Mouse (Mus musculus) right cerebral cortex, postnatal 36 days (tissue): ENCODE results near the gene Iqsec2.

Experiments used
- DNase-seq, 2 experiments: peaks; one replicate each; pipeline ENCODE4 v3.0.0; 2022; ENCODE audit warnings: low spot score in 2 of 2, mixed read lengths in 1 of 2

Gene Iqsec2

DNA sequence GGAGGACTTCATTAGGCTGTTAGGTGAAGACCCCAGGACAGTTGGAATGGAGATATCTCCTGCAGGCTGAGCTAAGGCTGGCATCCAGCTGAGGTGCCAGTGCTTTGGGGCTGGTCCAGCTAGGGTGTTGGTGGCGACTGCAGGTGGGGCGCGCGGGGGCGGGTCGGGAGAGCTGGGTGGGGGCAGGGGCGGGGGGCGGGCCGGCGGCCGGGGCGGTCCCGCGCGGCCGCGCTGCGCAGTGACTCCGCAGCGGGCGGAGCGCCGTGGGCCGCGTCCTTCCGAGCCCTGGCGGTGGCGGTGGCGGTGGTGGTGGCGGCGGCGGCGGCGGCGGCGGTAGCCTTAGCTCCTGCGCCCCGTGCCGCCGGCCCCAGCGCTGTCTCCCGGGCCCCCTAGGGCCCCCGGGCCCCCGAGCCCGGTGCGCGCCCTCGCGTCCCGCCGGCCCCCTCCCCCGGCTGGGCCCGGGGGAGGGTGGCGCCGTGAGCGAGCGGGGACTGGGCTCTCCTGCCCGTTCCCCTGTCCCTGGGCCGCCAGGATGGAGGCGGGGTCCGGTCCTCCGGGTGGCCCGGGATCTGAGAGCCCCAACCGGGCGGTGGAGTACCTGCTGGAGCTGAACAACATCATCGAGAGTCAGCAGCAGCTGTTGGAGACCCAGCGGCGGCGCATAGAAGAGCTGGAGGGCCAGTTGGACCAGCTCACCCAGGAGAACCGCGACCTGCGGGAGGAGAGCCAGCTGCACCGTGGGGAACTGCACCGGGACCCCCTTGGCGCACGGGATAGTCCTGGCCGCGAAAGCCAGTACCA lies at the start of gene Iqsec2:
Iqsec2 (plus strand) TSS at position 328 of the 801 bp plus-strand sequence.
- no peak for DNase-seq

DNA sequence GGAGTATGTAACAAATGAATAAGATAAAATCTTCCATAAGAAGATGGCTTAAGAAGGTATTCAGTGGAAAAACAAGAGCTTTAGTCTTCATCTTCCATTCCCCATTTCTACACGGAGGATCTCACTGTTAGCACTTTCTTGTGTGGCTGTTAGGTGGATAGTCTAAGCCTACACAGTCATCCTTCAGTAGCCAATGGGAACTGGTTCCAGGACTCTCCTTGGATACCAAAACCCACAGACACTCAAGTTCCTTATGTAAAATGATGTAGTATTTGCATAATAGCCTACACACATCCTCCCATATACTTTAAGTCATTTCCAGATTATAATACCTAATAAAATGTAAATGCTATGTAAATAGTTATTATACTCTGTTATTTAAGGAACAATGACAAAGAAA lies 46.5 kb upstream of the Iqsec2 start:
- no peak for DNase-seq

DNA sequence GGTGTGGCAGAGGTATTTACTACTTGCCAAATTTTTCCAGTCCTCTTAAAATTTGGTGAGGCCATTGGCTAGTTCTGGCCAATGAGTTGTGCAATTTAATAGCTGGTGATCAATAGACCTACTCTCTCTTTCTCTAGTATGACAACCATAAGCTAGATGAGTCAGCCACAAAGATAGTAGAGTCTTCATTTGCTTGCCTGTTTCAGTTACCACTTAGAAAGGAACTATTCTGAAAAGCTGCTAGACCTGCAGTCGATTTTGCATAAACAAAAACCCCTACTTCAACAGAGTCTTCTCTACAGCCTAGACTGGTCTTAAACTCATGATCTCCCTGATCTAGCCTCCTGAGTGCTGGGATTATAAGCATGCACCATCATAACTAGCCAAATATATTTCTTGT lies 22.4 kb upstream of the Iqsec2 start:
- no peak for DNase-seq

DNA sequence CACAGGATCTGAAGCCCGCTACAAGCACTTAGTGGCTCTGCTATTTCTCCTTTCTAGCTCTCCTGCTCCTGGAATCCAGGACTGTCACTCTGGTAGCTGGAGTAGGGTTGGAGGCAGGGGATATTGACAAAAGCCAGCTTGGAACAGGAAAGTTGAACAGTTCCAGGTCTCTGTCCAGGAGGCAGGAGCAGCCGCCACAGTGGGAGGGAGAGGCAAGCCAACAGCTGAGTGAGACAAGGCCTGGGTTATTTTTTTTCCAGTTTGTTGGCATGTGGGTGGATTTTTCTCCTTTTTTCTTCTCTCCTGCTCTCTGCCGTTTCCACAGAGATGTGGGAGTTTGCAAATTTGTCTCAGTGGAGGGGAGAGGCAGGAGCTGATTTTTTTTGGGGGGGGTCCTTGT lies 13.3 kb upstream of the Iqsec2 start:
- DNase-seq = no peak

DNA sequence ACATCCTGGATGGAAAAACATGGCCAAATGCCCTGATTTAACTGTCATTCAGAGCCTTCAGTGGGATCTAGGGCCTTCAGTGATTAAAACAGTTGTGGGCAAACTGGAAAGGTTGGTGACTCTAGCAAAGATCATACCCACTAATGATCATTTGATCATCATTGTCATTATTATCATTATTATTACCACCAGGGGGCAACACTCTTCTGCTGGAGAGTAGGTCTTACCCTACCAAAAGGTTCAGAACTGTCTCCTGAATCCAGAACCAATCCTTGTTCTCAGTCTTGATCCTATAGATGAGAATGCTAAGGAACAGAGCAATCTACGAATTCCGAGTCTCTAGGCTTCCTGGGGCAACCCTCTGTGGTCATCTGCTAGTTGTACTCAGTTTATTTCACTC lies 12.0 kb upstream of the Iqsec2 start:
- DNase-seq = no peak

DNA sequence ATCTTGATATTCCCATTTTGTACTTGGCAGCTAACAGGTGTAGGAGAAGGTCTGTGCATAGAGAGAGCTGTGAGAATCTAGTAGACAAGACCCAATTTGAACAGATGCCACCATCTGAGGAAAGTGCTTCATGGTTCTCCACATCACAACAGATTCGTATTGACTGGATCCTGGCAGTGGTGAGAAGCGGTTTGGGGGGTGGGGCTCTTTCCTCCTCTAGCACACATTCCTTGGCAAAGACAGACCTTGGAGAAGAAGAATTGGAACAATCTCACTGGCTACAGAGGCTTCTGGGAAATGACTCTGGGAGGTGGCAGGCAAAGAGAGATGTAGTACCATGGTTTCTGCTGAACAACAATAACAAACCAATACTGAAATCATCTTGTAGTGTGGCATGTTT lies 8.9 kb upstream of the Iqsec2 start:
- DNase-seq = no peak

DNA sequence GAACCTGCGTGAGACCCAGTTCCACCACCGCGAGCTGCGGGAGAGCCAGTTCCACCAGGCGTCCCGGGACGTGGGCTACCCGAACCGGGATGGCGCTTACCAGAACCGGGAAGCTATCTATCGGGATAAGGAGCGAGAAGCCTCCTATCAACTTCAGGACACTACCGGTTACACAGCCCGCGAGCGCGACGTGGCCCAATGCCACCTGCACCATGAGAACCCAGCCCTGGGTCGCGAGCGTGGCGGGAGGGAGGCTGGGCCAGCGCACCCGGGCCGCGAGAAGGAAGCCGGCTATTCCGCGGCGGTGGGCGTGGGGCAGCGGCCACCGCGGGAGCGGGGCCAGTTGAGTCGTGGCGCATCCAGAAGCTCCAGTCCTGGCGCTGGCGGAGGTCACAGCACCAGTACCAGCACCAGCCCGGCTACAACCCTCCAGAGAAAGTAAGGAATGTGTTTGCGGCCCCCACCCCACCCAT lies 710 bp downstream of the Iqsec2 start:
- DNase-seq = no peak

DNA sequence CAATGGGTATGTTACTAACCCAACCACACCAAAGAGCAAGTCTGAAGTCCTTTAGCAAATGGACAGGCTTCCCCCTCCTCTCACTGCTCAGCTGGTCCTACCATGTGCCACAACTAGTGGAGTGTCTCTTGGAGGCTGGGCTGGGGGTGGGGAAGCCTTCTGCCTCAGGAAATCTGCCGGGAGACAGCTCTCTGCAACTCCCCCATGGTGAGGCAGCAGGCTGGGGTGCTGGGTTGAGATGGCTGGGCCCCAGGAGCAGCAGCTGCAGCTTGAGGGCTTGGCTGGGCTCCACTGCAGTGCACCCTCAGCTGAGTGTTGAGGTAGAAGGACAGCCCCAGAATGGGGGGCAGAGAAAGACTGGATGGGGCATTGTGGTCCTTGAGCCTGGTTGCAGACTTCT lies 2.1 kb downstream of the Iqsec2 start:
- DNase-seq = peak; percentile 64 to 76

DNA sequence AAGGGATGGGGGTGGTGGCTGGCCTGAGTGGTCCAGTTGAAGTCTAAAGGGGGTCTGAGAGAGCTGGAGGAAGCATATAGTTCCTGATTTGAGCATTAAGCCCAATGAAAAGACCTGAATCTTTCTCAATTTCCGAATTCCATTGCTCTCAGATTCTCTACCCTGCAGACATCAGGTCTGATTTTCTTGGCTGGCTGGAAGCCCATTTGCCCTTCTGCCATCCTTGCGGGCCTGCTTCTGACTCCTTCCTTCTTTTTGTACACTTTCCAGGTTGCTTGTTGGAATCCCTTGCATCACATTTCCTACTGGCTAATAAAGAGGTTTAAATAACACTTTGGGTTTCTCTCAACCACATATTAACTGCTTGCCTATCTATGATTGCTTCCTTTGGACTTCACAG lies 2.6 kb downstream of the Iqsec2 start:
- no peak for DNase-seq

DNA sequence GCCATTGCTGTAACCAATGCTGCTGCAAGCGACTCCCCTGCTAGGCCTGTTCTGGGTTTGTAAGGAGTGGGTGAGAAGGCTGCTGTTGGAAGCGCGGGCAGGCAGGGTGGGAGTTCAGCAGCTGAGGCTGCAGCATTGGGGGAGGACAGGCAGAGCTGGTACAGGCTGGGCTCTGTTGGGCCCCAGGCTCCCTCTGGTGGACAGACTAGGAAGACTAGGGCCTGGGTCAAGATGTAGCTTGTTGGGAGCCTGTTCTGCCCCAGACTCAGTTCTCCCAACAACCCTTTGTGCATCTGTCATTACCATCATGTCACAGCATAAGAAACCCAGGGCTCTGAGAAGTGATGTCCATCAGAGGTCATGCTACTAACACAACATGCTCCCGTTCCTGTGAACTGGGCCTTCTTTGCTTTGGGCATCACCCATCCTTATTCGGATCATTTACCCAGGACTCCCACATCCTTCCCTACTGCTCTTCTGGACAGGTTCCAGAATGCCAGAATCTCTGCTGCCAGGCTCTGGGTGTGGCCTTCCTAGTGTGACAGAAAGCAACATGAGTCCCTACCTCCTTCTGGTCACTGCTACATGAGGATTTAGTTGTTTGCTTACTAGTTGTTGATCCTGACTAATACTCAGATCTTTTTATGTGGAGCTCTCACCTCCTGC lies 3.5 kb downstream of the Iqsec2 start:
- DNase-seq = peak; percentile 55 to 65

DNA sequence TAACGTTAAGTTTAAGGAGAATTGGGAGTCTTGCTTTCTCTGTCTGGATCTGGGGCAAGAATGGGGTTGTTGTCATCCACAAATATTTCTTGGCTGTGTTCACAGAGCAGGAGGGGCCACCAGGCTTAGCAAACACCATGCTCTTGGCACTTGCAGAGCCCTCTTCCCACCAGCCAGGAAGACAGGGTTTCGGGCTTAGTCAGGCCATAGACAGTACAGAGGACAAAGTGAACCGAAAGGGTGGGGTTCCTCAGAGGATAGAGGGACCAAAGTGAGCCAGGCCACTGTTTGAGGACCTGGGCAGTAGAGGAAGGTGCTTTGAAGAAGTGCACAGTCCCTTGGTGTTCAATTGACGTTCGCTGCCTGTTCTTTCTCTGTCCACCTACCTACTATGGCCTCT lies 4.6 kb downstream of the Iqsec2 start:
- no peak for DNase-seq

DNA sequence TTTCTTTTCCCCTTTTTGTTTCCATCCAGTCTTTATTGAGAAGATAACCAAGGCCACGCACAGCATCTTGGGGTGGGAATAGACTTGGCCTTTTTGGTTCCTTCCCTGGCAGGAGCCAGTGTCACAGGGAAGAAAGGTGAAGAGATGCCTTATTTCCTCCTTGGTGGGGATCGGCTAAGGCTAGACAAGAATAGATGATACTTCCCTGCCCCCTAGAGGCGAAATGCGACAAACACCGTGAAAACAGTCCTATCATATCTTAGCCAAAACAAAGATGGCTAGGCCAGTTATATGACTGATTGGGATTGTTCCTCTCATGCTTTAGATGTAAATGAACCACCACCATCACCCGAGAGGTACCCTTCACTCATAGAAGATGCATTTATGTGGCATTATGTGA lies 7.6 kb downstream of the Iqsec2 start:
- DNase-seq = no peak

DNA sequence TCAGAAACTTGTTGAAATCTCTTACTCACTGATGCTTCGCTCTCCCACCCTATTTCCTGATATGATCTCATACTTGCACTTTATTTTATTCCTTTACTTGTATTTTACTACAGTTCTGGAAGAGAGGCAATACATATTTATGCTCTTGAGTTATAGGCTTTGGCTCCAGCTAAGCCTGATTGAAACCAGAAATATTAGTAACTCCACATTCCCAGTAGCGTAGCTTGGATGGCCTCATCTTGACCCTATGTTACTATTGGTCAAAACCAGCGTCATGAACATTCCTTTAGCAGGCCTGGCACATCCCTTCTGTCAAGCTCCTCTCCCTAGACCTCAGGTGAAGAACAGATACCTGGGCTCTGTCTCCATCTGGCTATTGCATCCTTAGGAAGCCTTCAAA lies 14.2 kb downstream of the Iqsec2 start:
- no peak for DNase-seq

DNA sequence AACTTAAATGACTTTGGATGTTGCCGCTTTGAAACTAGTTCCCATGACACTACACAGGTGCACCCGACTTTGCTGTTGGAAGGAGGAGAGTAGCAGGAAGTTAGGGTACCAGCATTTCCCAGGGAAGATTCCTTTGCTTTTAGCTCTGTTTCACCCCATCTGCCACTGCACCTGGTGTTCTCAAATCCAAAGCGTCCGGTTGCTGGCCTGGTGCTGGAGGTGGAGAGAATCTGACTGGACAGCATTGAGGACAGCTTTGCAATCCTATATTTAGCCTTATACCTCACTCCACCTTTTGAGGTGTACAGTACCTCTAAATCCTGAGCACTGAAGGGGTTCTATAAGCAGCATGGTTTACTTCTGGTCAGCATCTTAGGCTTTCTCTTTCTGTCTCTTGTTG lies 17.3 kb downstream of the Iqsec2 start:
- no peak for DNase-seq

DNA sequence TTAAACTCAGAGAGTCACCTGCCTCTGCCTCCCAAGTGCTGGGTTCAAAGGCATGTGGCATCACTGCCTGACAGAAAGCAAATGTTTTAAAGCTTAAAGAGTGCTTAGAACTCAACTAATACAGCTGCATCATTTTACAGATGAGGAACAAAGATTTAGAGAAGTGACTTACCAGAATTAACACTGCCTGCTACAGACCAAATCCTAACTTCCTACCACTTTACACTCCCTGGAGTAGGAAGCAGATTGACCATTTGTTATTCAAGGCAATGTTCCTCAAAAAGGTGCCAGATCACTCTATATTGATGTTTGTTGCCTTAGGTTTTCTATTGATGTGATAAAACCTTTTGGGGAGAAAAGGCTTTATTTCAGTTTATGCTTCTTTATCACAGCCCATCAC lies 20.0 kb downstream of the Iqsec2 start:
- no peak for DNase-seq

DNA sequence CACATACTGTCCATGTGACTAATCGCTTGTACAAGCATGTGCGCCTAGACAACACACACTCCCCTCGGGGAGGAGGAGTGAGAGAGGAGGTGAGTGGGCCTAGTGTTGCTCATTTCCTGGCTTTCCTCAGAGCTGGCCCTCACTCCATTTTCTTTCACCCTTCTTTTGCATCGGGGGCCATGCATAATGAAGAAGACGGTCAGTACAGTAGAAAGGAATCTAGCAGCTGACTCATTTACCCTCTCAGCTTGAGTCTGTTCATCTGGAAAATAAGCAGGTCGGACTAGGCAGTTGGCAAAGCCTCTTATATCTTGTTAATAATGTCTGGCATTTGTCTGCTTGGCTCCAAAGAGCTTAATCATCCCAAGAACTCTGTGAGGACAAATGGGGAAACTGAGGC lies 22.1 kb downstream of the Iqsec2 start:
- no peak for DNase-seq

DNA sequence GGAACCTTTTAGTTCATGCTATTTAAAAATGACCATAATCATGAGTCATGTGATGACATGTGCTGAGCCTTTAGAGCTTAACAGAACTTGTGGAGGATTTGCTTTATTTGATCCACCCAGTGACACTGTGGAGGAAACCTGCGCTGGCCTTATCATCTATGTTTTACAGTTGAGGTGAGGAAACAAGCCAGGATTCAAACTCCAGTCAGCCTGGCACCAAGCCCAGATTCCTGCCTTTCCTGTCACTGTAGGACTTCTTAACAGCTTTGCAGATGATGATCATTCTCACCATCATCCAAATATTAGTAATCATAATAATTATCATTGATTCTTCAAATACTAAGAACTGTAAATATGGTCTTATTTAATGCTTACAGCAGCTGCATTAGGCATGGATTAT lies 24.5 kb downstream of the Iqsec2 start:
- DNase-seq = no peak

DNA sequence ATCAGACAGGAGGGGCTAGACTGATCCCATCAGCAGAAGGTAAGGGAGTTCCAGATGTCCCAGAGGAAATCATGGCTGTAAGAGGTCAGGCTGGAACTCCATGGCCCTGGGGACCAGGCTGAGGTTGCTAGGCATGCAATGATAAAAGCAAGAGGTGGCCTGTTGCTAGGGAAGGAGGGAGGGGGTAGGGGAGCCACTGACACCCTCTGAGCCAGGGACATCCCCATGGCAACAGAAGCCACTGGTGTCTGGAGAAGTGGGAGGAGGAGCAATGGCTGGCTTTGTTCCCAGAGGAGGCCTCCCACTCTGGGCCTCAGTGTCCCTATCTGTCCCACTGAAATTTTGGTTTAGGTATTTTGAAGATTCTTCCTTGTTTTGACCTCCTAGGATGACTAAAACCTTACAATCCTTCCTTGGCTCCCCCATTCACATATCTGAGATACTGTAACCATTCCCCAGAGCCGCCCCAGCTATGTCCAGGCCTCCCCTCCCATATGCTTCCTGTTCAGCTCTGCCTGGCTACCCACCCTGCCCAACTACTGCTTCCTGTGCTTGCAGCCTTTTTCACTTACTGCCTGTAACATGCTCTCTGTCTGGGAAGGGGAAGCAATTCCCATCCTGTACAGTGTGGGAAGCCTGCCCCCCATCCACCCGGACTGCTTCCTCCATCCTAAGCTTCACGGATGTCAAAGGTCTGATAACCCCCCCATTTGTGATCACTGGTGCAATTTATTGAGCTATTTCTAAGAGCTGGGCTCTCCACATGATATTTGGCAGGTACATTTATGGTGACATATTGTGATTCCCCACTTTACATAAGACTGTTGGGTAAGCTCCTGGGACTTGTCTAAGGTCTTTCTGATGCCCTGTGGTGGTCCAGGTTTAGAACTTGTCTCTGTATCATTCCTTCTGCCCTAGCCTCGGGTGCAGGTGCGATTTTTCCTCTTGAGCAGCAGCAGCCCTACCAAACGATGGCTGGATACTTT lies 27.3 kb downstream of the Iqsec2 start:
- DNase-seq = peak in 1 of 2 experiments; percentile 30

DNA sequence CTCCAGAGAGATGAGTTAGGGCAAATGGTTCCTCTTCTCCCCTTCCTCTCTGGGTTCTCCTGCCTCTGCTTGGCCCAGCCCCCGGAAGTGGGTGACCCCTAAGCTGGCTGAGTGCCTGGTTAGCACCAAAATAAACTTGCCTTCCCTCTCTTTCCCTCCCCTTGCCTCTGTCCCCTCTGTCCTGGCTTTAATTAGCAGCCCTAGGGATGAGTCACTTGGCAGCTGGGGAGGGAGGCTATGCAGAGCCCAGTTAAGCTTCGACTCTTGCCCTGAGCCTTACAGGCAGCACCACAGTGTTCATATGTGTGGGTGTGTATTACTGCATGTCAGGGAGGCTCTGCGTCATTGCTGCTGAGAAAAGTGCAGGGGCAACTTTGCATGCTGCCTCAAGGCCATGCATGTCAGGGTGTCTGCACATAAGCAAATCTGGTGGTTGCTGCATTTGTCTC lies 28.4 kb downstream of the Iqsec2 start:
- DNase-seq = no peak

DNA sequence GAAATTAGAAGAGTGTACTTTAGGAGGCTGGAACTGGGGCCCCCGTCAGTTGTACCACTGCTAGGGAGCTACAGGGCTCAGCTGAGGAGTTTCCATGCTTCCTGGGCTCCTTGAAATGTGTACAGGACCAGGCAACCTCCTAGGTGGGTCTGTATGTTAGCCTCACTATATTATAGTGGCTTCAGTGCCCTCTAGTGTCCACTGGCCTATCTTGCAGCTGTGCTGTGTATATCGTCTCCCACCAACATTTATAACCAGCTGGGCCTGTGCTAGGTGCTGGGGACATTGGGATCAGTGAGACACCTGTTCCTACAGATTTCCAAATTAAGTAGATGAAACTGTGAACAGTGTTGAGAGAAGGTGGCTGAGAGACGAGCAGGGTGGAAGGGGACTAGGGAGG lies 31.2 kb downstream of the Iqsec2 start:
- no peak for DNase-seq

DNA sequence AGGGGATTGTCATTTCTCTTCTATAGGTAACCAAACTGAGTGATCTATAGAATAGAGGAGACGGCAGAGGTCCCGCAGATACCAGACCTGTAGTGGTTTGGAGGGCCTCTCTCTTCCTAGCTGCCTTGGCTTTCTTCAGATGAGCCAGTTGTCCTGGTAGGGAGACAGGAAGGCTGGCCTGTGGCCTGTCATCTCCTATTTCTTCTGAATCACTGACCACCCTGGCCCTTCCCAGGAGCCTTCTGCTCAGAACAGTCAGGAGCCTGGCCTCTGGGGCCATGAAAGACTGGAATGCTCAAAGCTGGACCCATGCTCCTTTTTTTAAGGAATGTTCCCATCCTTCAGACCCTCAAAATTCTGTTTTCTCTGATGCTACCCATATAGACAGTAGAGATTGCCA lies 33.8 kb downstream of the Iqsec2 start:
- no peak for DNase-seq
